Mouse (Mus musculus): ENCODE data around the gene Aqp3. TPM values are rescaled to one million over a fixed set of nuclear protein-coding genes. Genes with fewer than 3 reads are reported as not detected.
A peak's percentile ranks its signal among the peaks of the same experiment; 100 is the strongest.

The Aqp3 gene
- polyA plus RNA-seq, 1 experiment, result not detected

DNA sequence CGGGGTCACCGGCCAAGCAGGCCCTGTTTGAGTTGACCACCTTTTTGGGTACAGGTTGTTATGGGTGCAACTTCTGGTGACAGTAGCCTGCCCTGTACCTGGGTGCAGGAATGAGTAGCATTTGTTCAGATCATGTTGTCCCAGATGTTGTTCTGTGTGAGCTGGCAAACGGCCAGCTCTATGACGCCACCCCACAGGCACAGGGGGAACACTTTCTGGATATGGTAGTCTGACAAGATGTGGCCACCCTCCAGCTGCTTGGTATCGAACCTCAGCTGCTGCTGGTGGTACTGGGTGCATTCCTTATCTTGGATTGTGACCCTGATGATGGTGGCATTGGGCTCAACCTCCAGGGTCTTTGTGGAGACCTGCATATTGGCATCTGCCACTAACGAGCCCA lies 34.5 kb upstream of the Aqp3 start:
- H3K4me1 ChIP-seq (ENCODE audit: control insufficient read depth, insufficient read depth, low read length), result no peaks in the 10 kb centered on the region
- no peak overlapping the region for H3K4me3 ChIP-seq (ENCODE audit: insufficient read depth, low read length)
- TF ChIP-seq CTCF (IDR thresholded peaks at IDR 0.05; ENCODE audit: extremely low read depth, insufficient read depth, low read length) (no peak), POLR2A (IDR thresholded peaks at IDR 0.05; ENCODE audit: extremely low read depth, insufficient read depth, low read length) (no peak)
- H3K27ac ChIP-seq (ENCODE audit: insufficient read depth, low read length), result no peak overlapping the region

GRCm38 (mm10) chr4:41129836-41130235 lies 31.9 kb upstream of the Aqp3 start:
- Histone ChIP-seq H3K4me1 (ENCODE audit: control insufficient read depth, insufficient read depth, low read length) (no peaks in the 10 kb centered on the region), H3K4me3 (ENCODE audit: insufficient read depth, low read length) (no peak overlapping the region), H3K27ac (ENCODE audit: insufficient read depth, low read length) (no peak overlapping the region)
- no peak for TF ChIP-seq CTCF (IDR thresholded peaks at IDR 0.05; ENCODE audit: extremely low read depth, insufficient read depth, low read length)
- no peak for TF ChIP-seq POLR2A (IDR thresholded peaks at IDR 0.05; ENCODE audit: extremely low read depth, insufficient read depth, low read length)

DNA sequence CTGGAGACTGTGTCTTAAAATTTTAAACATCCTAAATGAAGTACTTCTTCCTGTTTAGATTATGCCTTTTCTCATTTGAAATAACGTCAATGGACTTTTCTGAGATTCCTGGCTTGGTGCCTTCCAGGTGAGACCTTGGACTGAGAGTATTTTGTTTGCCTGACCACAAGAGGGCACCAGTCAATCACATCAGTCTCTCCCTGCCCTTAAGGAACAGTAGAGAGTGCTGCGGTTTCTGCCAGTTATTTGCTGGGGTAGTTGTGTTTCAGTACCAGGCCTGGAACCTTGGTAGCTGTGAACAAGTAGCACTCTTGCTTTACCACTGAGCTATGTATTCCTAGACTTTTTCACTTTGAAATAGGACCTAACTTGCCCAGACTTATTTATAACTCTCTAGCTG lies 31.4 kb upstream of the Aqp3 start:
- Histone ChIP-seq H3K27ac (ENCODE audit: insufficient read depth, low read length) (no peak overlapping the region), H3K4me1 (ENCODE audit: control insufficient read depth, insufficient read depth, low read length) (no peaks in the 10 kb centered on the region), H3K4me3 (ENCODE audit: insufficient read depth, low read length) (no peak overlapping the region)
- TF ChIP-seq POLR2A (IDR thresholded peaks at IDR 0.05; ENCODE audit: extremely low read depth, insufficient read depth, low read length) (no peak), CTCF (IDR thresholded peaks at IDR 0.05; ENCODE audit: extremely low read depth, insufficient read depth, low read length) (peak; percentile 93)

GRCm38 (mm10) chr4:41124180-41124951 lies 26.4 kb upstream of the Aqp3 start, which contains the start of gene Nol6:
TSS of gene Nol6 (minus strand) at chr4:41124455.
- Histone ChIP-seq H3K27ac (ENCODE audit: insufficient read depth, low read length) (no peak within 1 kb of the TSS), H3K4me3 (ENCODE audit: insufficient read depth, low read length) (peak within 1 kb of the TSS; percentile 47), H3K4me1 (ENCODE audit: control insufficient read depth, insufficient read depth, low read length) (no peaks in the 10 kb centered on the region)
- TF ChIP-seq POLR2A (IDR thresholded peaks at IDR 0.05; ENCODE audit: extremely low read depth, insufficient read depth, low read length), result peak; percentile 60; the same call in 1 of the 2 replicates
- no peak for TF ChIP-seq CTCF (IDR thresholded peaks at IDR 0.05; ENCODE audit: extremely low read depth, insufficient read depth, low read length)

GRCm38 (mm10) chr4:41118706-41119292 lies 20.8 kb upstream of the Aqp3 start:
- Histone ChIP-seq H3K4me3 (ENCODE audit: insufficient read depth, low read length) (no peak overlapping the region), H3K27ac (ENCODE audit: insufficient read depth, low read length) (no peak overlapping the region), H3K4me1 (ENCODE audit: control insufficient read depth, insufficient read depth, low read length) (no peaks in the 10 kb centered on the region)
- TF ChIP-seq POLR2A (IDR thresholded peaks at IDR 0.05; ENCODE audit: extremely low read depth, insufficient read depth, low read length), result no peak
- peak; percentile 63 for TF ChIP-seq CTCF (IDR thresholded peaks at IDR 0.05; ENCODE audit: extremely low read depth, insufficient read depth, low read length)

DNA sequence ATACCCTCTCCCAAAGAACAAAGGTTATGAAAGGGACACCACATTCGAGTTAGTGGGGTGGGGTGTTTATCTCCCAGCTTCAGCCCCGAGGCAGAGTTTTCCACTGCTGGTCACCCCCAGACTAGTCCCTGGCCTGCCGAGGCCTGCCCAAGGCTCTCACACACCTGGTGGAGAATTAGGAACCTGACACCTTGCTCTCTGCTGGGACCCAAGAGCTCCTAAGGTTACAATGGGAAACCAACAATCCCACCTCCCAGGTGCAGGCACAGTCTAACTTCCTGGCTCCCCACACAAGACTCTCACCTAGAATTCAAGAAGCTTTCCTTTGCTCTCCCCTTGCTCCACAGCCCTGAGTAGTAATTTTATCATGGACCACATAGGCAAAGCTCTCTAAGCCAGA lies 18.8 kb upstream of the Aqp3 start:
- H3K4me3 ChIP-seq (ENCODE audit: insufficient read depth, low read length), result no peak overlapping the region
- TF ChIP-seq CTCF (IDR thresholded peaks at IDR 0.05; ENCODE audit: extremely low read depth, insufficient read depth, low read length), result no peak
- TF ChIP-seq POLR2A (IDR thresholded peaks at IDR 0.05; ENCODE audit: extremely low read depth, insufficient read depth, low read length), result no peak

GRCm38 (mm10) chr4:41115793-41116192 lies 17.8 kb upstream of the Aqp3 start:
- Histone ChIP-seq H3K27ac (ENCODE audit: insufficient read depth, low read length) (no peak overlapping the region), H3K4me1 (ENCODE audit: control insufficient read depth, insufficient read depth, low read length) (no peaks in the 10 kb centered on the region), H3K4me3 (ENCODE audit: insufficient read depth, low read length) (no peak overlapping the region)
- no peak for TF ChIP-seq POLR2A (IDR thresholded peaks at IDR 0.05; ENCODE audit: extremely low read depth, insufficient read depth, low read length)
- no peak for TF ChIP-seq CTCF (IDR thresholded peaks at IDR 0.05; ENCODE audit: extremely low read depth, insufficient read depth, low read length)

More for the DNA sequence above, 18.8 kb upstream of the Aqp3 start:
- no peak overlapping the region for H3K27ac ChIP-seq (ENCODE audit: insufficient read depth, low read length)
- no peaks in the 10 kb centered on the region for H3K4me1 ChIP-seq (ENCODE audit: control insufficient read depth, insufficient read depth, low read length)

DNA sequence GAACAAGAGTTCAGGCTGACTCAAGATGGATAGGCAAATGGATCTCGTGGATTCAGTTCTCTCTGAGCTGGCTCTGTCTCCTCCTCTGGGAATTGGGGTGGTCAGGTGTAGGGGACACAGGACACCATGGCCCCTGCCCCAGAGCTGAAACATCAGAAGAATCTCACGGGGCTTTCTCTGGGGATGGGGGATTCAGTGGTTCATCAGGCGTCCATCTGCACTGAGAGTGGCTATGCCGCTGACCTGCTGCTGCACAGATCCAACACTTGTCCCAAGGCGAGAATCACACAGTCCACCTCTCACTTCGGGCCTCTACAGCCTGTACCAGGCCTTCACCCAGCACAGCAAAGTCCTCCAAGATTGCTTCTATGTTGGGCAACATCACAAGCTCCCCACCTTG lies 17.1 kb upstream of the Aqp3 start:
- no peaks in the 10 kb centered on the region for H3K4me1 ChIP-seq (ENCODE audit: control insufficient read depth, insufficient read depth, low read length)
- TF ChIP-seq POLR2A (IDR thresholded peaks at IDR 0.05; ENCODE audit: extremely low read depth, insufficient read depth, low read length) (no peak), CTCF (IDR thresholded peaks at IDR 0.05; ENCODE audit: extremely low read depth, insufficient read depth, low read length) (no peak)
- H3K4me3 ChIP-seq (ENCODE audit: insufficient read depth, low read length), result no peak overlapping the region
- H3K27ac ChIP-seq (ENCODE audit: insufficient read depth, low read length), result no peak overlapping the region

- Histone ChIP-seq H3K27ac (ENCODE audit: insufficient read depth, low read length) (no peak overlapping the region), H3K4me1 (ENCODE audit: control insufficient read depth, insufficient read depth, low read length) (no peaks in the 10 kb centered on the region), H3K4me3 (ENCODE audit: insufficient read depth, low read length) (no peak overlapping the region)
- no peak for TF ChIP-seq CTCF (IDR thresholded peaks at IDR 0.05; ENCODE audit: extremely low read depth, insufficient read depth, low read length)
- TF ChIP-seq POLR2A (IDR thresholded peaks at IDR 0.05; ENCODE audit: extremely low read depth, insufficient read depth, low read length), result no peak
These were observed 16.5 kb upstream of the Aqp3 start for GRCm38 (mm10) chr4:41114358-41115070.
